Mouse (Mus musculus) brain, embryonic 14.5 days (tissue): ENCODE measurements around the gene Ust.

Experiments used
- CTCF ChIP-seq: fragments of 200-500 bp; IDR thresholded peaks from 2 replicates; pipeline ENCODE4 v1.5.1; 2012; ENCODE audit warnings: inconsistent platforms, mild to moderate bottlenecking, moderate library complexity, borderline replicate concordance; ENCODE audit not compliant: insufficient read depth, insufficient read length; ENCODE audit errors: extremely low read depth
- POLR2A ChIP-seq: fragments of 200-500 bp; IDR thresholded peaks from 2 replicates; pipeline ENCODE4 v1.6.1; 2012; ENCODE audit warnings: mild to moderate bottlenecking, inconsistent platforms, borderline replicate concordance; ENCODE audit not compliant: poor library complexity, insufficient read depth, insufficient read length, severe bottlenecking; ENCODE audit errors: extremely low read depth

DNA sequence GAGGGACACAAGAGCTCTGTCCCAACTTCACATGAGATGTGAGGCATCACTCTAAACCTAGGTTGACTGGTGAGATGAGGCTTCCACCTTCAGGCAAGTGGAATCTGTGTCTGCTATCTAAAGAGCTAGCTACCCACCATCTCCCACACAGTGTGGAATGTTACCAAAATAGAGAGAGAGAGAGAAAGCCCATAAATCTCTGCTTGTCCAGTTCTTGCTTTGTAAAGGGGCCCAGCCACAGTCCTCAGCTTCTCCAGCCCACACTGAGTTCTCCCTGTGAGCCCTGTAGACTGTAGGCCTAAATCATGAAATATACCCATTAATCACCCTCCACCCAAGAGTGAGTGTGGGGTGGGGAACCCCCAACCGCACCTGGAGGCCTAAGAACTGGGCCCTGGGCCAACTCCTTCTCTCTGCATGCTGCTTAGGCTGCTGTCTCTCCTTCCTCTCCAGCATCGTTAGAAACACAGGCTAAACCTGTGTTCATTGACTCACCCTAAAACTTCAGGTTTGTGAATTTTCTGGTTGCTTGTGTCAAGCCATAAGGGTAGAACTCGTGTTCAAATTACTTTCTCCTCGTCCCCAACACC is 336.9 kb downstream of the Ust start:
- TF ChIP-seq POLR2A, result no peak
- no peak for TF ChIP-seq CTCF
